Mouse (Mus musculus) intestine, embryonic 16.5 days (tissue): ENCODE results near the gene Col27a1. TPM values are rescaled to one million over a fixed set of nuclear protein-coding genes. Genes with fewer than 3 reads are reported as not detected.

Experiments used
- ATAC-seq: fragments of 200-750 bp; cut with Nextera tagmentation; 2 replicates; pipeline ENCODE4 v1.8.0; 2017; ENCODE audit warnings: moderate TSS enrichment, moderate library complexity
- H3K27ac ChIP-seq: fragments of 300-500 bp; sonication (generic); 2 replicates; pipeline ENCODE4 v1.5.1; 2014; ENCODE audit warnings: mild to moderate bottlenecking, low read length
- H3K27me3 ChIP-seq: fragments of 300-500 bp; sonication (generic); replicated peaks from 2 replicates; pipeline ENCODE4 v1.6.1; 2014; ENCODE audit warnings: low read length, control low read depth, mixed read lengths; ENCODE audit not compliant: control insufficient read depth, insufficient read depth
- H3K36me3 ChIP-seq: fragments of 300-500 bp; sonication (generic); 2 replicates; pipeline ENCODE4 v1.6.1; 2014; ENCODE audit warnings: low read length, control low read depth; ENCODE audit not compliant: control insufficient read depth, insufficient read depth
- H3K4me1 ChIP-seq: fragments of 300-500 bp; sonication (generic); 2 replicates; pipeline ENCODE4 v1.6.1; 2014; ENCODE audit warnings: low read length, control low read depth, mixed read lengths; ENCODE audit not compliant: control insufficient read depth, insufficient read depth
- H3K4me2 ChIP-seq: fragments of 300-500 bp; sonication (generic); 2 replicates; pipeline ENCODE4 v1.6.1; 2014; ENCODE audit warnings: low read depth, low read length, control low read depth
- H3K4me3 ChIP-seq: fragments of 300-500 bp; sonication (generic); 2 replicates; pipeline ENCODE4 v1.5.1; 2014; ENCODE audit warnings: mild to moderate bottlenecking, low read length
- H3K9ac ChIP-seq: fragments of 300-500 bp; sonication (generic); 2 replicates; pipeline ENCODE4 v1.6.1; 2014; ENCODE audit warnings: low read depth, low read length
- H3K9me3 ChIP-seq: fragments of 300-500 bp; sonication (generic); 2 replicates; pipeline ENCODE4 v1.6.1; 2016; ENCODE audit warnings: low read length, control low read depth; ENCODE audit not compliant: control insufficient read depth
- WGBS: fragments of 180-500 bp; shearing (Covaris S2); extraction: QIAGEN DNeasy Blood & Tissue Kit; methylation state at CpG from one replicate; pipeline ENCODE4 v1.1.7; 2014; 5-methylcytosine and 5-hydroxymethylcytosine counted together
- polyA plus RNA-seq: library from polyadenylated mRNA; unstranded; fragments of >200 nt; fragmentation: Nextera tagmentation; extraction: Ambion mirVana; gene quantifications from 2 replicates; pipeline ENCODE4 v1.2.1, GENCODE M21; 2015

Col27a1 gene
- polyA plus RNA-seq, 1 experiment from 2014 or later = 8.1 TPM

- ATAC-seq = 0 out of 2 replicates have a peak, but pooled peaks have one; percentile 22
- peak overlapping the region; percentile 84 for H3K27ac ChIP-seq
- 42% methylated on average over 2 of the region's 2 CpGs for WGBS
- H3K36me3 ChIP-seq = peaks cover 5% of the 10 kb centered on the region; the same call in 1 of the 2 replicates
- H3K4me1 ChIP-seq = peaks cover 50% of the 10 kb centered on the region
- no peaks in the 10 kb centered on the region for H3K9me3 ChIP-seq
- no peak overlapping the region; the same call in 1 of the 2 replicates for H3K9ac ChIP-seq
- H3K4me2 ChIP-seq = no peak overlapping the region
- H3K4me3 ChIP-seq = no peak overlapping the region
- no peaks in the 10 kb centered on the region for H3K27me3 ChIP-seq
Measured at GRCm38 (mm10) chr4:63232542-63233020, 18.8 kb downstream of the Col27a1 start.

GRCm38 (mm10) chr4:63233557-63234452 lies 20.0 kb downstream of the Col27a1 start:
- H3K4me2 ChIP-seq = no peak overlapping the region
- 47% methylated on average over 7 of the region's 7 CpGs for WGBS
- no peak overlapping the region for H3K4me3 ChIP-seq
- ATAC-seq = peak; percentile 26
- H3K27me3 ChIP-seq = no peaks in the 10 kb centered on the region
- peak overlapping the region; percentile 84 for H3K27ac ChIP-seq
- H3K4me1 ChIP-seq = peaks cover 56% of the 10 kb centered on the region
- H3K36me3 ChIP-seq = peaks cover 5% of the 10 kb centered on the region; the same call in 1 of the 2 replicates
- H3K9ac ChIP-seq = peak overlapping the region; percentile 31; the same call in 1 of the 2 replicates
- H3K9me3 ChIP-seq = no peaks in the 10 kb centered on the region

GRCm38 (mm10) chr4:63234852-63235251 lies 21.0 kb downstream of the Col27a1 start:
- Histone ChIP-seq H3K27ac (peak overlapping the region; percentile 84; the same call in 1 of the 2 replicates), H3K9me3 (no peaks in the 10 kb centered on the region), H3K4me2 (no peak overlapping the region), H3K4me1 (peaks cover 49% of the 10 kb centered on the region), H3K4me3 (no peak overlapping the region), H3K27me3 (no peaks in the 10 kb centered on the region), H3K9ac (peak overlapping the region; percentile 31; the same call in 1 of the 2 replicates), H3K36me3 (peaks cover 5% of the 10 kb centered on the region; the same call in 1 of the 2 replicates)
- ATAC-seq = no peak
- WGBS = 94% methylated on average over 5 of the region's 5 CpGs

- WGBS = 67% methylated on average over 2 of the region's 2 CpGs
- 0 out of 2 replicates have a peak overlapping the region, but pooled peaks have one; percentile 23 for H3K27ac ChIP-seq
- H3K4me1 ChIP-seq = peaks cover 38% of the 10 kb centered on the region
Measured at GRCm38 (mm10) chr4:63236235-63236634, 22.4 kb downstream of the Col27a1 start.

GRCm38 (mm10) chr4:63237225-63237624 lies 23.4 kb downstream of the Col27a1 start:
- ATAC-seq = no peak
- 0 out of 2 replicates have a peak overlapping the region, but pooled peaks have one; percentile 20 for H3K27ac ChIP-seq

More at GRCm38 (mm10) chr4:63236235-63236634, 22.4 kb downstream of the Col27a1 start:
- peaks cover 5% of the 10 kb centered on the region for H3K36me3 ChIP-seq
- H3K27me3 ChIP-seq = no peaks in the 10 kb centered on the region
- H3K4me2 ChIP-seq = no peak overlapping the region
- H3K9ac ChIP-seq = no peak overlapping the region
- no peak overlapping the region for H3K4me3 ChIP-seq
- H3K9me3 ChIP-seq = no peaks in the 10 kb centered on the region
- ATAC-seq = no peak

GRCm38 (mm10) chr4:63238141-63238540 lies 24.3 kb downstream of the Col27a1 start:
- peak; percentile 41 for ATAC-seq
- Histone ChIP-seq H3K9me3 (no peaks in the 10 kb centered on the region), H3K27ac (peak overlapping the region; percentile 64), H3K36me3 (no peaks in the 10 kb centered on the region; the same call in 1 of the 2 replicates), H3K9ac (no peak overlapping the region; the same call in 1 of the 2 replicates), H3K4me1 (peaks cover 19% of the 10 kb centered on the region), H3K4me3 (no peak overlapping the region), H3K4me2 (no peak overlapping the region; the same call in 1 of the 2 replicates), H3K27me3 (no peaks in the 10 kb centered on the region)
- 24% methylated on average over 7 of the region's 7 CpGs for WGBS

More at GRCm38 (mm10) chr4:63237225-63237624, 23.4 kb downstream of the Col27a1 start:
- Histone ChIP-seq H3K9me3 (no peaks in the 10 kb centered on the region), H3K4me1 (peaks cover 28% of the 10 kb centered on the region), H3K4me2 (no peak overlapping the region), H3K27me3 (no peaks in the 10 kb centered on the region), H3K4me3 (no peak overlapping the region), H3K9ac (no peak overlapping the region), H3K36me3 (no peaks in the 10 kb centered on the region; the same call in 1 of the 2 replicates)
- WGBS = 80% methylated on average over 3 of the region's 3 CpGs

- H3K27ac ChIP-seq = peak overlapping the region; percentile 5; the same call in 1 of the 2 replicates
Measured at GRCm38 (mm10) chr4:63238722-63239121, 24.9 kb downstream of the Col27a1 start.

GRCm38 (mm10) chr4:63241031-63241430 lies 27.2 kb downstream of the Col27a1 start:
- WGBS = 94% methylated on average over 3 of the region's 3 CpGs
- ATAC-seq = no peak

More at GRCm38 (mm10) chr4:63238722-63239121, 24.9 kb downstream of the Col27a1 start:
- Histone ChIP-seq H3K4me3 (no peak overlapping the region), H3K9ac (no peak overlapping the region), H3K4me2 (no peak overlapping the region), H3K4me1 (peaks cover 15% of the 10 kb centered on the region), H3K36me3 (no peaks in the 10 kb centered on the region; the same call in 1 of the 2 replicates), H3K27me3 (no peaks in the 10 kb centered on the region), H3K9me3 (no peaks in the 10 kb centered on the region)
- no peak for ATAC-seq
- 85% methylated on average over 5 of the region's 5 CpGs for WGBS

GRCm38 (mm10) chr4:63247991-63248390 lies 34.2 kb downstream of the Col27a1 start:
- Histone ChIP-seq H3K27me3 (no peaks in the 10 kb centered on the region), H3K27ac (no peak overlapping the region), H3K4me2 (no peak overlapping the region), H3K36me3 (no peaks in the 10 kb centered on the region), H3K9me3 (no peaks in the 10 kb centered on the region), H3K4me1 (no peaks in the 10 kb centered on the region), H3K4me3 (no peak overlapping the region), H3K9ac (no peak overlapping the region)
- no peak for ATAC-seq

More at GRCm38 (mm10) chr4:63241031-63241430, 27.2 kb downstream of the Col27a1 start:
- H3K27me3 ChIP-seq = no peaks in the 10 kb centered on the region
- no peak overlapping the region for H3K27ac ChIP-seq
- peaks cover 11% of the 10 kb centered on the region for H3K4me1 ChIP-seq
- H3K9ac ChIP-seq = no peak overlapping the region
- no peak overlapping the region for H3K4me3 ChIP-seq
- no peaks in the 10 kb centered on the region for H3K9me3 ChIP-seq
- H3K4me2 ChIP-seq = no peak overlapping the region
- H3K36me3 ChIP-seq = no peaks in the 10 kb centered on the region; the same call in 1 of the 2 replicates
